Mouse (Mus musculus) Patski (cell line): Measurements from ENCODE around the gene Syndig1. TPM values are rescaled to one million over a fixed set of nuclear protein-coding genes. Genes with fewer than 3 reads are reported as not detected.

Source experiments
- ATAC-seq: fragments of 100-300 bp; one replicate; pipeline ENCODE4 v1.8.0; 2021
- CTCF ChIA-PET: fragments of 350-600 bp; sonication (Branson Sonifier 250); formaldehyde crosslinking; loops from one replicate; lab custom pipeline; 2022; ENCODE audit warnings: inconsistent platforms; lab: Charles Lee
- POLR2A ChIA-PET: fragments of 350-600 bp; sonication (Branson Sonifier 250); formaldehyde crosslinking; loops from one replicate; lab custom pipeline; 2022; ENCODE audit warnings: antibody characterized with exemption, inconsistent platforms; lab: Charles Lee
- DNase-seq: peaks from one replicate; pipeline ENCODE4 v3.0.0-alpha.2; 2011; ENCODE audit warnings: low read depth, low spot score
- H3K27me3 ChIP-seq: fragments of 371-371 bp; one replicate; pipeline ENCODE4 v1.5.1; 2021
- CTCF ChIP-seq: fragments of 100-300 bp; IDR thresholded peaks from one replicate; pipeline ENCODE4 v1.5.1; 2021
- in situ Hi-C: fragments of 300-500 bp; cut with MboI; formaldehyde crosslinking; loops from 3 replicates; pipeline ENCODE4 v1.11.1; 2018; ENCODE audit warnings: low pct_unique_long_range_greater_than_20kb, mixed read lengths
- polyA plus RNA-seq: library from polyadenylated mRNA; unstranded; gene quantifications from one replicate; pipeline ENCODE4 v1.2.3, GENCODE M21; 2021

Syndig1 gene
- polyA plus RNA-seq, 1 experiment from 2014 or later = 0.04 TPM

GRCm38 (mm10) chr2:149831459-149832245 is 2.6 kb downstream of the Syndig1 start:
- no peak for ATAC-seq
- in situ Hi-C loops = no loop called here
- no peak for DNase-seq

DNA sequence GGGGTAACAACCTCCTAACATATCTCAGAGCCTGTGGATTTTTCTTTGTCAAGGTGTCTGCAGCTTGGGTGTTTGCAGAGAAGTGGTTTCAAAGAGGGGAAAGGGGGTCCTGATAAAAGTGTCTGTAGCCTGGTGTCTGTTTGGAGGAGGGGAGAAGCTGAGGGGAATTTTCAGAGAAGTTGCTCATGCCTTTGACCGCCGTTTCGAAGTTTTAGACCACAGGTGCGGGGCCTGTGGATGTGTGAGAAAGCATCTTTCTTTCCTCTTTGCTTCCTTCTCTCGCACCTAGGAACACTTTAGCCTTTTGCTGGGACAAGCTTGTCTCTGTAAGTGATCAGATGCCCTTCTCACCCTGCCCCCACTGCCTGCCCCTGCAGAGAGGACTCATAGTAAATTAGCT is 3.3 kb downstream of the Syndig1 start:
- peaks cover 3% of the 10 kb centered on the region for H3K27me3 ChIP-seq
- ChIA-PET POLR2A (no interaction called here), CTCF (no interaction called here)
- in situ Hi-C loops = no loop called here
- no peak for TF ChIP-seq CTCF
- ATAC-seq = no peak
- DNase-seq = no peak

More at GRCm38 (mm10) chr2:149831459-149832245, 2.6 kb downstream of the Syndig1 start:
- no peak for TF ChIP-seq CTCF
- CTCF ChIA-PET = no interaction called here
- POLR2A ChIA-PET = no interaction called here
- peaks cover 3% of the 10 kb centered on the region for H3K27me3 ChIP-seq

DNA sequence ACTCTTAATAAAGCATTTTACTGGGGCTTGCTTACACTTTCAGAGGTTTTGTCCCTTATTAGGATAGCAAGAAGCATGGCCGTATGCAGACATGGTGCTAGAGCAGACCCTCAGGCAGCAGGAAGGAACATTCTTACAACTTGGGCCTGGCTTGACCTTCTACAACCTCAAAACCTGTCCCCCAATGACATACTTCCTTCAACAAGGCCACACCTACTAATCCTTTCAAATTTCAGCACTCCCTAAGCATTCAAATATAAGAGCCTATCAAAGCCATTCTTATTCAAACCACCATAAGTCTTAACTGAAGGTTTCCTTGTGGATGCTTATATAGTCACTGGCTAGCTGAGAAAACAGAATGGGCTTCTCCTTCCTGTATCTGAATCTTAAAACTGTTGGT is 6.1 kb downstream of the Syndig1 start:
- H3K27me3 ChIP-seq = peaks cover 3% of the 10 kb centered on the region
- in situ Hi-C loops = no loop called here
- DNase-seq (no peak), ATAC-seq (no peak)
- no peak for TF ChIP-seq CTCF
- POLR2A ChIA-PET = no interaction called here
- CTCF ChIA-PET = no interaction called here

DNA sequence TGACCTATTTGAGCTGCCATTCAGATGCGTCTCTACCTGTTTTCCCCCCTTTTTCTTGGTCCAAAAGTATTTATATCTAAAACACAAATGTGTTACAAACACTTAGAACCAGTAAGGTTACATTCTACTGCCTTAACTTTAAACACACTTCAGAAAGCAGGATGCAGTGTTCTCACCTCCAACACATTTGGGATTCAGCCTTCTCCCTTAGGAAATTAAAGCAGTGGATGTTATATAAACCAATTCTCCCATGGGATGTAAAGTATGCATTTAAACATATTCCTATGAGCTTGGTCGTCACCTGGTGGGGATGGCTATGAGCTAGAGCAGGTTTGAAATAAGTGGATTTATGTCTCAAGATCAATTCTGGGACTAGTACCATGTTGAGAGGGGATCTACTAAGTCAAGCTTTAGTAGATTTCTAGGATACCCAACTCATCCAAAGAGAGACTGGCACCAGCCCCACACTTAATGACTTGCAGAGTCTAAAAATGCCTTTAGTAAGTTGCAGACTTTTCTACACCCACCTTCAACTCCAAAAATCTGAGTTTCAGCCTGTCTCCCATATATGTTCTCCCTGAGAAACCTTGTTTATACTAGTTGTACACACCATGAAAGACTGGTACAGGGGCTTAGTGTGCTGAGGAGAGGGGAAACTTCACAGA is 7.6 kb downstream of the Syndig1 start:
- no peak for TF ChIP-seq CTCF
- in situ Hi-C loops = no loop called here

DNA sequence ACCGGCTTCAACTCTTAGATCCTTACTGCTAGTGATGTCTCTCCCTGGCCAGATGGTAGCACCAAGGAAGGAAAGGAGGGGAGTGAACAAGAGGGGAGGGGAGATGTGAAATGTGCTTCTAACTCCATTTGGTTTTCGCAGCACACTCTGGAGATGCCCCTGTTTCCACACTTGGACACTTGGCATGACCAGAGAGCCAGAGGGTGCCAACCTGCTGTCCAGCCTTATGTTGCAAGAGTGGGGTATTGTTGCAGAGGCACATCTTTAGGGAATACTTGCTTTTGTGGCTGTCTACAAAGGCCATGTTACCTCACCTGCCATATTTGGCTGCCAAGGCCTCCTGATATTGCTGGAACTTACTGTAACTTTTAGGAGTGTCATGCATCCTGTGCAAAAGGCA is 10.7 kb downstream of the Syndig1 start:
- ChIA-PET POLR2A (no interaction called here), CTCF (no interaction called here)
- H3K27me3 ChIP-seq = no peaks in the 10 kb centered on the region
- ATAC-seq = no peak
- no peak for DNase-seq
- no peak for TF ChIP-seq CTCF
- in situ Hi-C loops = no loop called here

More for the DNA sequence above, 7.6 kb downstream of the Syndig1 start:
- DNase-seq = no peak
- ATAC-seq = no peak
- no peaks in the 10 kb centered on the region for H3K27me3 ChIP-seq
- ChIA-PET POLR2A (interaction anchor here (0.7 kb wide), 1 partner anchor 53 kb away, joined by 3 read pairs; no protein-coding TSS in a partner anchor), CTCF (no interaction called here)

GRCm38 (mm10) chr2:149844575-149844974 is 15.6 kb downstream of the Syndig1 start:
- no peak for DNase-seq
- POLR2A ChIA-PET = no interaction called here
- TF ChIP-seq CTCF = no peak
- H3K27me3 ChIP-seq = no peaks in the 10 kb centered on the region
- in situ Hi-C loops = no loop called here
- CTCF ChIA-PET = no interaction called here
- ATAC-seq = no peak

DNA sequence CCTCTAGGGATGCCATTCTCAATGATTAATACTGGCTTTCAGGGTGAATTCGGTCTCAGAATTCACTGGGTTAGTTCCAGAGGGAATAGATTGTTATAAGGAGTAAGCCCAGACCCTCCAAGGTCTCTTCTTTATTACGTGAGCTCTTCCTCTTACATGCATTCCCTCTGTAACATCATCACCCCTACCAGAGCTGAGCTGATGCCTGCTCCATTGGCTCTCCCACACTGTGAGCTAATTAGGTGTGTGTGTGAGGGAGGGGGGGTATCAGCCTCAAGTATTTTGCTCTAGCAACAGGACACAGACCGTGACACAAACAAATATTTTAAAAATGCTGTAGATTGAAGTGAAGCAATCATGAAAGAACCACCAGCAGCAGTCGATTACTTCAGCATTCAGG is 19.8 kb downstream of the Syndig1 start:
- no peak for TF ChIP-seq CTCF
- H3K27me3 ChIP-seq = no peaks in the 10 kb centered on the region
- no peak for DNase-seq
- CTCF ChIA-PET = no interaction called here
- no peak for ATAC-seq
- POLR2A ChIA-PET = no interaction called here
- in situ Hi-C loops = no loop called here

DNA sequence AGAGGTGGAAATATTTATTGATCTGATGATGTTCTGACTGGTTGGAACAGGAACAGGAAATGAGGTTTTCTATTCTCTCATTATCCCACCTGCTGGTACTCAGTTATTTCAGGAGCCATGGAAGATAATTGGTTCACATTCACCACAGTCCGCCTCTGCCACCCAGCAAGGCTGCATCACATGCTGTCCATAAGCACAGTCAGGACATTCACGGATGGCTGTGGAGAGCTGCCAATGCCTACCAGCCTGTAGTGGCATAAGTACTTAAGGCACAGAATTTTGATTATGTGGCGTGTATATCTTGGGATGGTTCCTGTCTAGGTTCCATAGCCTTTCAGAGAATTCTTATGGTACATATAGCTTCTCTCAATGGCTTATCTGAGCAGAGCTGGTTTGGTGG is 32.0 kb downstream of the Syndig1 start:
- POLR2A ChIA-PET = no interaction called here
- no peak for TF ChIP-seq CTCF

DNA sequence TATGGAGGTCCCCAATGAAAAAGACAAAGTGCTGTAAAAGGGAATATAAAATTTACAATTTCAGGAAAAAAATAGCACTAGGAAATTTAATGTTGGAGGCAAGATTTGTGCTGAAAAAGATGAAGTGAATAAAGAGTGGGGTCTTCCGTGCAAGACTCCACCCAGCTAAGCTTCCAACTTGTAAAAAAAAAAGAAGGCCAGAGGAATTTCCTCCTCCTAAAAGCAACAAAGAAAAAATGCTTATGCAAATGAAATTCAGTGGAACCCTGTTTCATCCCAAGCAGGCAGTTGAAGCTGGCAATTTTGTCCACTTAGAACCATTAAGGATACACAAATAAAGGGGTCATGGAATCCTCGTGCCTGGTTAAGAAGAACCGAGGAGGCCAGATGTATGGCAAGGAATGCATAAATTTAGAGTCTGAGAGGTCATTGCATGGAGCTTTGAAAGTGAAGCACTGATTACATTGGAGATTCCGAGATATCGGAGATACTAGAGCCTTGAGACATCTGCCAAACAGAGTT is 37.0 kb downstream of the Syndig1 start:
- H3K27me3 ChIP-seq = no peaks in the 10 kb centered on the region
- DNase-seq (no peak), ATAC-seq (no peak)
- POLR2A ChIA-PET = no interaction called here
- CTCF ChIA-PET = no interaction called here
- no peak for TF ChIP-seq CTCF
- in situ Hi-C loops = no loop called here

More for the DNA sequence above, 32.0 kb downstream of the Syndig1 start:
- in situ Hi-C loops = no loop called here
- no peak for DNase-seq
- no peaks in the 10 kb centered on the region for H3K27me3 ChIP-seq
- CTCF ChIA-PET = no interaction called here
- ATAC-seq = no peak

- ATAC-seq (no peak), DNase-seq (no peak)
- H3K27me3 ChIP-seq = no peaks in the 10 kb centered on the region
- CTCF ChIA-PET = no interaction called here
- POLR2A ChIA-PET = no interaction called here
- in situ Hi-C loops = no loop called here
- TF ChIP-seq CTCF = no peak
Observed at GRCm38 (mm10) chr2:149870496-149870895, 41.5 kb downstream of the Syndig1 start.

DNA sequence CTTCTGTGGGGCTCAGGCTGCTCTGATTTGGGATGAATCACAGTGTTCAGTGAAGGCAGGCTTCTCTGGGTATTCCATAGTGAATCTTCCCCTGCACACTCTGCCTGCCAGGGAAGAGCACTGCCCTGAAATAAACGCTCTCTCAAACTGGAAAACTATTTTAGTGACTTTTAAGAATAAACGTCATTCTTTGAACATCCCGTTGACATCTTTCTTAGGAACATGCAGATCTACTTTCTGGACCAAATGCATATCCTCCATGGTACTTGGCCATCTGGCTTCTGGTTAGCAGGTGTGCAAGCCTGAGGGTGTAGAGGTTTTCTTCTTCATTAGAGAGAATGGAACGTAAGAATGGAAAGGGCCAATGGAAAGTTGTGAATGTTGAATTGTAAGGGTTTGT is 43.5 kb downstream of the Syndig1 start:
- in situ Hi-C loops = no loop called here
- no peak for TF ChIP-seq CTCF
- no peaks in the 10 kb centered on the region for H3K27me3 ChIP-seq
- ChIA-PET POLR2A (no interaction called here), CTCF (interaction anchor here (0.7 to 1.1 kb wide), 2 partner anchors 11 to 12 kb away, joined by 3 to 4 read pairs; no protein-coding TSS in a partner anchor)
- ATAC-seq (no peak), DNase-seq (no peak)
